Mouse (Mus musculus): ENCODE results near the gene Il1rl2. TPM values are rescaled to one million over a fixed set of nuclear protein-coding genes. Genes with fewer than 3 reads are reported as not detected.

The Il1rl2 gene
- 6.1 and 6.8 TPM in 2 replicates for polyA plus RNA-seq (2015; fragmentation: Nextera tagmentation; extraction: Ambion mirVana)

- H3K9me3 ChIP-seq (ENCODE audit: control insufficient read depth, low read length): no peaks in the 10 kb centered on the region
- no peak for DNase-seq (ENCODE audit: low spot score)
- H3K27ac ChIP-seq (replicated peaks): peak within 1 kb of the TSS; percentile 70; the same call in 1 of the 2 replicates
- no peaks in the 10 kb centered on the region for H3K27me3 ChIP-seq (ENCODE audit: control insufficient read depth, insufficient read depth, low read length)
- peak within 1 kb of the TSS; percentile 86 for H3K4me2 ChIP-seq (replicated peaks; ENCODE audit: low read depth)
- no peaks in the 10 kb centered on the region; the same call in 1 of the 2 replicates for H3K4me1 ChIP-seq (replicated peaks; ENCODE audit: control insufficient read depth, insufficient read depth)
- H3K4me3 ChIP-seq (ENCODE audit: low read depth, low read length): peak within 1 kb of the TSS; percentile 41
- no peak for TF ChIP-seq EP300 (optimal IDR thresholded peaks at IDR 0.05)
- TF ChIP-seq CTCF (IDR thresholded peaks at IDR 0.05; ENCODE audit: low read depth): no peak
- 25% methylated on average over 6 of the region's 6 CpGs for WGBS
- H3K9ac ChIP-seq (ENCODE audit: low read length): peak within 1 kb of the TSS; percentile 62
- no peaks in the 10 kb centered on the region for H3K36me3 ChIP-seq (ENCODE audit: control insufficient read depth, insufficient read depth, low read length)
- peak; percentile 68; the same call in 1 of the 2 replicates for ATAC-seq (ENCODE audit: low FRiP score, low TSS enrichment)
These were observed at the start of gene Il1rl2 for GRCm38 (mm10) chr1:40324457-40324856. Gene Il1rl2, plus strand, starts transcription at chr1:40324610.

GRCm38 (mm10) chr1:40275285-40276013 lies 49.0 kb upstream of the Il1rl2 start:
- Histone ChIP-seq H3K4me2 (replicated peaks; ENCODE audit: low read depth) (no peak overlapping the region), H3K9me3 (ENCODE audit: control insufficient read depth, low read length) (no peaks in the 10 kb centered on the region), H3K9ac (ENCODE audit: low read length) (no peak overlapping the region), H3K36me3 (ENCODE audit: control insufficient read depth, insufficient read depth, low read length) (no peaks in the 10 kb centered on the region), H3K27ac (replicated peaks) (0 out of 2 replicates have a peak overlapping the region, but pooled peaks have one; percentile 18), H3K4me3 (ENCODE audit: low read depth, low read length) (no peak overlapping the region), H3K27me3 (ENCODE audit: control insufficient read depth, insufficient read depth, low read length) (no peaks in the 10 kb centered on the region), H3K4me1 (replicated peaks; ENCODE audit: control insufficient read depth, insufficient read depth) (peaks cover 3% of the 10 kb centered on the region; the same call in 1 of the 2 replicates)
- ATAC-seq (ENCODE audit: low FRiP score, low TSS enrichment): peak; percentile 18; the same call in 1 of the 2 replicates
- WGBS: 45% methylated on average over 10 of the region's 10 CpGs
- no peak for TF ChIP-seq EP300 (optimal IDR thresholded peaks at IDR 0.05)
- no peak for TF ChIP-seq CTCF (IDR thresholded peaks at IDR 0.05; ENCODE audit: low read depth)
- DNase-seq (ENCODE audit: low spot score): no peak

GRCm38 (mm10) chr1:40277944-40278343 lies 46.5 kb upstream of the Il1rl2 start:
- no peaks in the 10 kb centered on the region for H3K9me3 ChIP-seq (ENCODE audit: control insufficient read depth, low read length)
- TF ChIP-seq CTCF (IDR thresholded peaks at IDR 0.05; ENCODE audit: low read depth) (no peak), EP300 (optimal IDR thresholded peaks at IDR 0.05) (no peak)
- no peak overlapping the region for H3K4me3 ChIP-seq (ENCODE audit: low read depth, low read length)
- H3K36me3 ChIP-seq (ENCODE audit: control insufficient read depth, insufficient read depth, low read length): no peaks in the 10 kb centered on the region; the same call in 1 of the 2 replicates
- WGBS: 69% methylated on average over 4 of the region's 4 CpGs
- ATAC-seq (ENCODE audit: low FRiP score, low TSS enrichment) (no peak), DNase-seq (ENCODE audit: low spot score) (no peak)
- H3K4me1 ChIP-seq (replicated peaks; ENCODE audit: control insufficient read depth, insufficient read depth): peaks cover 3% of the 10 kb centered on the region; the same call in 1 of the 2 replicates
- no peak overlapping the region for H3K27ac ChIP-seq (replicated peaks)
- H3K9ac ChIP-seq (ENCODE audit: low read length): no peak overlapping the region
- H3K4me2 ChIP-seq (replicated peaks; ENCODE audit: low read depth): no peak overlapping the region
- H3K27me3 ChIP-seq (ENCODE audit: control insufficient read depth, insufficient read depth, low read length): no peaks in the 10 kb centered on the region

GRCm38 (mm10) chr1:40278720-40279119 lies 45.7 kb upstream of the Il1rl2 start:
- Histone ChIP-seq H3K4me2 (replicated peaks; ENCODE audit: low read depth) (no peak overlapping the region), H3K4me1 (replicated peaks; ENCODE audit: control insufficient read depth, insufficient read depth) (peaks cover 3% of the 10 kb centered on the region; the same call in 1 of the 2 replicates), H3K27ac (replicated peaks) (peak overlapping the region; percentile 3; the same call in 1 of the 2 replicates), H3K4me3 (ENCODE audit: low read depth, low read length) (no peak overlapping the region), H3K36me3 (ENCODE audit: control insufficient read depth, insufficient read depth, low read length) (no peaks in the 10 kb centered on the region; the same call in 1 of the 2 replicates), H3K9me3 (ENCODE audit: control insufficient read depth, low read length) (no peaks in the 10 kb centered on the region), H3K9ac (ENCODE audit: low read length) (no peak overlapping the region), H3K27me3 (ENCODE audit: control insufficient read depth, insufficient read depth, low read length) (no peaks in the 10 kb centered on the region)
- no peak for ATAC-seq (ENCODE audit: low FRiP score, low TSS enrichment)
- WGBS: 88% methylated on average over 2 of the region's 2 CpGs
- TF ChIP-seq EP300 (optimal IDR thresholded peaks at IDR 0.05) (no peak), CTCF (IDR thresholded peaks at IDR 0.05; ENCODE audit: low read depth) (no peak)
- no peak for DNase-seq (ENCODE audit: low spot score)

GRCm38 (mm10) chr1:40279182-40279743 lies 45.1 kb upstream of the Il1rl2 start:
- H3K4me3 ChIP-seq (ENCODE audit: low read depth, low read length): no peak overlapping the region
- peak overlapping the region; percentile 3; the same call in 1 of the 2 replicates for H3K27ac ChIP-seq (replicated peaks)
- no peak overlapping the region for H3K9ac ChIP-seq (ENCODE audit: low read length)
- DNase-seq (ENCODE audit: low spot score): no peak
- WGBS: 54% methylated on average over 11 of the region's 11 CpGs
- no peaks in the 10 kb centered on the region for H3K27me3 ChIP-seq (ENCODE audit: control insufficient read depth, insufficient read depth, low read length)
- peak; percentile 84 for ATAC-seq (ENCODE audit: low FRiP score, low TSS enrichment)
- H3K4me1 ChIP-seq (replicated peaks; ENCODE audit: control insufficient read depth, insufficient read depth): peaks cover 3% of the 10 kb centered on the region; the same call in 1 of the 2 replicates
- H3K9me3 ChIP-seq (ENCODE audit: control insufficient read depth, low read length): no peaks in the 10 kb centered on the region
- TF ChIP-seq CTCF (IDR thresholded peaks at IDR 0.05; ENCODE audit: low read depth) (no peak), EP300 (optimal IDR thresholded peaks at IDR 0.05) (peak; percentile 93)
- no peak overlapping the region for H3K4me2 ChIP-seq (replicated peaks; ENCODE audit: low read depth)
- no peaks in the 10 kb centered on the region; the same call in 1 of the 2 replicates for H3K36me3 ChIP-seq (ENCODE audit: control insufficient read depth, insufficient read depth, low read length)
